Mouse (Mus musculus) embryonic facial prominence, embryonic 13.5 days (tissue): ENCODE results near the gene Nckap5. TPM values are rescaled to one million over a fixed set of nuclear protein-coding genes. Genes with fewer than 3 reads are reported as not detected.
A peak's percentile ranks its signal among the peaks of the same experiment; 100 is the strongest.
"Not testable (repeated sequence)": the region's sequence is repeated elsewhere in the genome, so short reads cannot be mapped to it uniquely, and the experiment has no call there.

ENCODE experiments used
- ATAC-seq: fragments of 200-750 bp; cut with Nextera tagmentation; 2 replicates; pipeline ENCODE4 v1.8.0; 2017; ENCODE audit warnings: low read depth; ENCODE audit not compliant: insufficient number of reproducible peaks, insufficient read depth, low FRiP score, low TSS enrichment
- H3K27ac ChIP-seq: fragments of 300-500 bp; sonication (generic); 2 replicates; pipeline ENCODE4 v1.5.1; 2015; ENCODE audit warnings: moderate library complexity, mild to moderate bottlenecking, inconsistent platforms
- H3K27me3 ChIP-seq: fragments of 300-500 bp; sonication (generic); 2 replicates; pipeline ENCODE4 v1.6.1; 2015; ENCODE audit warnings: mild to moderate bottlenecking, inconsistent platforms
- H3K36me3 ChIP-seq: fragments of 300-500 bp; sonication (generic); 2 replicates; pipeline ENCODE4 v1.6.1; 2015; ENCODE audit warnings: mild to moderate bottlenecking, inconsistent platforms
- H3K4me1 ChIP-seq: fragments of 300-500 bp; sonication (generic); 2 replicates; pipeline ENCODE4 v1.6.1; 2015; ENCODE audit warnings: inconsistent platforms
- H3K4me2 ChIP-seq: fragments of 300-500 bp; sonication (generic); 2 replicates; pipeline ENCODE4 v1.6.1; 2015; ENCODE audit warnings: moderate library complexity, mild to moderate bottlenecking, inconsistent platforms
- H3K4me3 ChIP-seq: fragments of 300-500 bp; sonication (generic); 2 replicates; pipeline ENCODE4 v1.5.1; 2015; ENCODE audit warnings: mild to moderate bottlenecking, inconsistent platforms
- H3K9ac ChIP-seq: fragments of 300-500 bp; sonication (generic); 2 replicates; pipeline ENCODE4 v1.6.1; 2015; ENCODE audit warnings: mild to moderate bottlenecking, inconsistent platforms
- H3K9me3 ChIP-seq: fragments of 300-500 bp; sonication (generic); 2 replicates; pipeline ENCODE4 v1.6.1; 2016; ENCODE audit warnings: inconsistent platforms
- WGBS: fragments of 180-500 bp; shearing (Covaris S2); methylation state at CpG from one replicate; pipeline ENCODE4 v1.1.7; 2015; ENCODE audit warnings: mixed read lengths; 5-methylcytosine and 5-hydroxymethylcytosine counted together
- polyA plus RNA-seq: library from polyadenylated mRNA; unstranded; fragments of >200 nt; fragmentation: Nextera tagmentation; extraction: Ambion mirVana; gene quantifications from 2 replicates; pipeline ENCODE4 v1.2.1, GENCODE M21; 2015

Gene Nckap5
- polyA plus RNA-seq, 1 experiment from 2014 or later = 11.3 TPM

DNA sequence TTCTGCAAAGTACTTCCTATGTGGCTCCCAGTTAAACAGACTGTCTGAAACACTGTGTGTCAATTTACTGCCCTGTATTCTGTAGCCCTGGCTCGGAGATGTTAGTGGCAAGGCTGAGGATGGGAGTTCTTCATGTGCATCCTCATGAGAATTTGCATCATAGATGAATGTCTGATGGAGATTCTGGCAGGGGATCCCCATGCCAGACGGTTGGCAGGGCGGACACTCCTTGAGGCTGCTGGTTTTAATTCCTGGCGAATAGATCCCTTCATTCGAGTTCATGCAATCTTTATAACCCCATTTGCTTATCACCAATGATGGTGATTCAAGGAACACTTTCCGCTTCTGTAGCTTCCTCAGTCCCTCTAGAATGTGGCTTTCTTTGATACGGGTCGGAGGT is 803.1 kb downstream of the Nckap5 start:
- no peaks in the 10 kb centered on the region for H3K4me1 ChIP-seq
- H3K27me3 ChIP-seq = no peaks in the 10 kb centered on the region
- H3K36me3 ChIP-seq = no peaks in the 10 kb centered on the region
- no peaks in the 10 kb centered on the region for H3K9me3 ChIP-seq
- H3K4me3 ChIP-seq = no peak overlapping the region
- ATAC-seq = no peak
- no peak overlapping the region for H3K9ac ChIP-seq
- 89% methylated on average over 8 of the region's 8 CpGs for WGBS
- no peak overlapping the region for H3K27ac ChIP-seq
- no peak overlapping the region for H3K4me2 ChIP-seq

DNA sequence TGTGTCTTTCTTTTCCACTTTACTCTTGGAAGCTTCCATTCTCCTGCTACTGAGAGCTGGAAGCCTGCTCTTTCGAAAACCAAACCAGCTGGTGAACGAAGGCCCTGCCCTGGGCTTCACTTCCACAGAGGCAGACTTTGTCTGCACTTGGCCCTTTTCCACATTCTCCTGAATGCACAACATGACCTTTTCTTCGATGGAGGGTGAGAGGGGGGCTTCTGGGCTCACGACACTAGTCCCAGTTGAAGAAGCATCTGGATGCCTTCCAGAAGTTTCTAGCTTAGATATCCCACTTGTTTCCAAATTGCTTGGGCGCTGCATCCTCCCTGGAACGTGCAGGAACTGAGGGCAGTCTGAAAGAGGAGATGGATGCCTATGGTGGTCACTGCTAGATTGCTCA is 806.1 kb downstream of the Nckap5 start:
- H3K4me3 ChIP-seq = no peak overlapping the region
- no peaks in the 10 kb centered on the region for H3K27me3 ChIP-seq
- no peaks in the 10 kb centered on the region for H3K9me3 ChIP-seq
- no peak for ATAC-seq
- H3K4me1 ChIP-seq = no peaks in the 10 kb centered on the region
- no peak overlapping the region for H3K9ac ChIP-seq
- H3K27ac ChIP-seq = no peak overlapping the region
- no peak overlapping the region for H3K4me2 ChIP-seq
- 69% methylated on average over 6 of the region's 6 CpGs for WGBS
- H3K36me3 ChIP-seq = no peaks in the 10 kb centered on the region

DNA sequence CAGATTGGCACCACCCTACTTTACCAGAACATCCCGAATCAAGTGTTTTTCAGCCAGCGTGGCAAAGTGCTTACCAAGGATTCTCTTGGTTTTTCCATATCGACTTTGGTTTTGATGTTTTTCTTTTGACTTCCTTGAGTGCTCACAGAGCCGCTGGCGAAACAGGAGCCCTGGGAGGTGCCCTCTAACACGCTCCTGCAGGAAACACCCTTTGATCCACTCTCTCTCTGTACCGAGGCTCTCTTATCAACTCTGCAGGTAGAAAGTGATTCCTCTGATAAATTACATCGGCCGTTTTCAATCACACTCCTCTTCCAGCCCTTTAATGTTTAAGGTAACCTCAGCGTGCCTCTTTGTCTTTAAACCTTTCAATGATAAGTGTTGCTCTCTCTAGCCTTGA is 807.6 kb downstream of the Nckap5 start:
- no peaks in the 10 kb centered on the region for H3K36me3 ChIP-seq
- 60% methylated on average over 10 of the region's 10 CpGs for WGBS
- no peaks in the 10 kb centered on the region for H3K27me3 ChIP-seq
- no peak overlapping the region for H3K4me3 ChIP-seq
- H3K4me2 ChIP-seq = no peak overlapping the region
- ATAC-seq = no peak
- no peaks in the 10 kb centered on the region for H3K9me3 ChIP-seq
- no peaks in the 10 kb centered on the region for H3K4me1 ChIP-seq
- H3K27ac ChIP-seq = no peak overlapping the region
- H3K9ac ChIP-seq = no peak overlapping the region

GRCm38 (mm10) chr1:126018654-126019053 is 811.9 kb downstream of the Nckap5 start:
- not testable (repeated sequence) for H3K9me3 ChIP-seq, H3K9ac ChIP-seq, H3K4me1 ChIP-seq, H3K27ac ChIP-seq, H3K27me3 ChIP-seq, ATAC-seq, H3K4me2 ChIP-seq, H3K4me3 ChIP-seq, H3K36me3 ChIP-seq
- 54% methylated on average over 6 of the region's 6 CpGs for WGBS

DNA sequence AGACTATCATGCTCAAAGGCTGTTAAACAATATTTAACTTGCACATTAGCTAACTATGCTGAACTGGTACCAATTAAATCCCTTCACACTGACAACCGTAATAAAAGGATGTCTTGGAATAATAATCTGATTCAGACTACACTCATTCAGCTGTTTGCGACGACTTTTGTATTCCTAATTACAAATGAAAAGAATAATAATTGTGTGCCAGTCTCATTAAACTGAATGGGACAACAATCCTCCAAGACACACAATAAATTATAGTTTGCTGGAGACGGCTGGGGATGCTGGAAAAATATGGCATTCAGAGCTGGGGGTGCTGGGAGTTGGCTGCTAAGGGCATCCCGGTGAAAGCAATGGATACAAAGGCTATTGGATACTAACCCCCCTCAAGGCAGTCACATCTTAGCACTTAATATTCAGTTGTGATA is 818.9 kb downstream of the Nckap5 start:
- Histone ChIP-seq H3K36me3 (no peaks in the 10 kb centered on the region), H3K27ac (no peak overlapping the region), H3K4me3 (no peak overlapping the region), H3K9ac (no peak overlapping the region), H3K9me3 (no peaks in the 10 kb centered on the region), H3K4me2 (no peak overlapping the region), H3K4me1 (no peaks in the 10 kb centered on the region), H3K27me3 (no peaks in the 10 kb centered on the region)
- no peak for ATAC-seq
- WGBS = 75% methylated on average over 5 of the region's 5 CpGs

DNA sequence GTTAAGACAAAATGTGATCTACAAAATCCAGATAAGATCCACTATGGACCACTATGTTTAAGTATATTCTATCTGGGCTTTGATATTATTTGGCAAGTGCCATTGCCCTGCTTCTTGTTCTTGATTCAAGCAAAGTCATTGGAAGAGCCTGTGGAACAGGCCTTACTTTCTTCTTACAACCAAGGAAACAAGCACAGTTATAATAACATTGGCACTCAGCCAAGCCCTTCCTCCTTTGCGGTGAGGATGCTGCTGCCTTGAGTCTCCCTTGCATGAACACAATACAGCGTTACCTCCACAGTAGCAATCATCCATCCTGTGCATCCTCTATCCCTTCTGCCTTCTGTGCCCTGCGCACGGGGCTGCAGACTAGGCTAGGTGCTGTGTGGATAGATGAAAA is 823.0 kb downstream of the Nckap5 start:
- no peak overlapping the region for H3K9ac ChIP-seq
- no peaks in the 10 kb centered on the region for H3K27me3 ChIP-seq
- no peaks in the 10 kb centered on the region for H3K4me1 ChIP-seq
- H3K4me2 ChIP-seq = no peak overlapping the region
- H3K36me3 ChIP-seq = no peaks in the 10 kb centered on the region
- H3K9me3 ChIP-seq = no peaks in the 10 kb centered on the region
- 69% methylated on average over 4 of the region's 4 CpGs for WGBS
- no peak overlapping the region for H3K27ac ChIP-seq
- H3K4me3 ChIP-seq = no peak overlapping the region
- no peak for ATAC-seq

DNA sequence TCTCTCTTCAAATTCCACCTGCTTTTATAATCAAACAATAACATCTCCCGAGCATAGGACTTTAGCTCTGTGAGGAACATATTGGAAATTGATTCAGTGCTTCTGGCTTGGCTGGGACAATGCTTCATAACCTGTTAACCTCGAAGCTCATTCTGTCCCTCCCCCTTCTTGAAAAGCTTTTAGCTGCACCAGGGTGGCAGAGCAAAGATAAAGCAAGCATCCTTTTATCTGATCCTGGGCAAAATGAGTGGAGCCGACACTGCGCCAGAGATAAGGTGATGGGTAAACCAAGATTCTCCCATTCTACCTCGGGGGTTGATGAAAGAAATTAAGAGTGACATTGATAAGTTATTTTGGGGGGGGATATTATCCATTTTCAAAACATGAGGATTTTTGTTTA is 824.9 kb downstream of the Nckap5 start:
- H3K4me1 ChIP-seq = no peaks in the 10 kb centered on the region
- 71% methylated on average over 5 of the region's 5 CpGs for WGBS
- H3K27ac ChIP-seq = no peak overlapping the region
- H3K9ac ChIP-seq = no peak overlapping the region
- no peak overlapping the region for H3K4me3 ChIP-seq
- H3K27me3 ChIP-seq = no peaks in the 10 kb centered on the region
- H3K4me2 ChIP-seq = no peak overlapping the region
- H3K36me3 ChIP-seq = no peaks in the 10 kb centered on the region
- no peak for ATAC-seq
- H3K9me3 ChIP-seq = no peaks in the 10 kb centered on the region

- 24% methylated on average over 3 of the region's 3 CpGs for whole genome bisulfite sequencing
- no peak overlapping the region for H3K4me2 ChIP-seq
- ATAC-seq = peak; percentile 79; the same call in 1 of the 2 replicates
- no peaks in the 10 kb centered on the region for H3K27me3 ChIP-seq
- no peaks in the 10 kb centered on the region for H3K9me3 ChIP-seq
- H3K9ac ChIP-seq = no peak overlapping the region
- H3K4me1 ChIP-seq = peaks cover 12% of the 10 kb centered on the region
- H3K4me3 ChIP-seq = no peak overlapping the region
- H3K27ac ChIP-seq = peak overlapping the region; percentile 33; the same call in 1 of the 2 replicates
- no peaks in the 10 kb centered on the region for H3K36me3 ChIP-seq
Observed at GRCm38 (mm10) chr1:125996540-125996939, 834.1 kb downstream of the Nckap5 start.

GRCm38 (mm10) chr1:125987803-125988202 is 842.8 kb downstream of the Nckap5 start:
- H3K9me3 ChIP-seq = no peaks in the 10 kb centered on the region
- 72% methylated on average over 3 of the region's 3 CpGs for WGBS
- no peaks in the 10 kb centered on the region for H3K27me3 ChIP-seq
- H3K27ac ChIP-seq = no peak overlapping the region
- H3K9ac ChIP-seq = no peak overlapping the region
- H3K4me2 ChIP-seq = no peak overlapping the region
- peaks cover 5% of the 10 kb centered on the region; the same call in 1 of the 2 replicates for H3K4me1 ChIP-seq
- H3K4me3 ChIP-seq = no peak overlapping the region
- ATAC-seq = no peak
- no peaks in the 10 kb centered on the region for H3K36me3 ChIP-seq

DNA sequence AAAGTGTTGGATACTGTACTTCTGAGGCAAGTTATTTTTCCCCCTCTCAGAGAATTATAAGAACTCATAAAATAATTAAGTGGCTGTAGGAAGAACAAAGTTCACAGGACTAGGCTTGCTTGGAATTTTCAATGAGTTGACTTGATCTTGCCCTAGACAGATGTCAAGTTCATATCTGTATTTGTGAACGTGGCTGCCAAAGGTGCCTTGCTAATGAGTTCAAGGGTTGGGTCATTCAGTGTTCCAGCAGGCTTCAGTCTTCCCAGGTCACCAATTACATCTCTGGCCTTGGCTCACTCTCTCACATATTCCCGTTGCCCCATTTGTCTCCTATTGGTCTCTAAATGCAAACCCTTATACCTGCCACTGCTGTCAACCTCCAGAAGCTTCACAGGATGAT is 846.0 kb downstream of the Nckap5 start:
- Histone ChIP-seq H3K27me3 (no peaks in the 10 kb centered on the region), H3K4me2 (no peak overlapping the region), H3K27ac (no peak overlapping the region), H3K9ac (no peak overlapping the region), H3K36me3 (no peaks in the 10 kb centered on the region), H3K4me3 (no peak overlapping the region), H3K9me3 (no peaks in the 10 kb centered on the region), H3K4me1 (peaks cover 5% of the 10 kb centered on the region; the same call in 1 of the 2 replicates)
- ATAC-seq = no peak
- WGBS = 62% methylated on average over 2 of the region's 2 CpGs

- H3K9me3 ChIP-seq = no peaks in the 10 kb centered on the region
- no peak overlapping the region for H3K4me3 ChIP-seq
- H3K36me3 ChIP-seq = no peaks in the 10 kb centered on the region
- no peaks in the 10 kb centered on the region for H3K4me1 ChIP-seq
- WGBS = 95% methylated on average over 3 of the region's 3 CpGs
- H3K9ac ChIP-seq = no peak overlapping the region
- no peak overlapping the region for H3K27ac ChIP-seq
- ATAC-seq = no peak
- no peaks in the 10 kb centered on the region for H3K27me3 ChIP-seq
- H3K4me2 ChIP-seq = no peak overlapping the region
Observed at GRCm38 (mm10) chr1:125974649-125975048, 856.0 kb downstream of the Nckap5 start.

DNA sequence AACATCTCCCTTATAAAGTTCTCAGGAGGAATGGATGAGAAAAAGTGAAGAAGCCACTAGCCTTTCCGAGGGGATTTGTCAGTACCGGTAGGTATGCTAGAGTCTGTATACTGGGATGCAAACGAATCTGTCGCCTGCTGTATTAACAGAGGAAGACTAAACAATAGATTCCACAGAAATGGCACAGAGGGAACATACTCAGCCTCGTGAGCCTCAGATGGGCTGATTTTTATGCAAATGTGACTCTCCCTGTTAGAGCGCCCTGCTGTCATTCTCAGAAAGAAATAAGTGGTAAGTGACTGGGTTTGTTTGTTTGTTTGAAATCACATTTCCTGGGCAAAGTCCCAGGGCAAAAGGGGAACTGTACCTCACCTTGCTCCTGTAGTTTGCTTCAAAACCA is 858.7 kb downstream of the Nckap5 start:
- H3K27ac ChIP-seq = no peak overlapping the region
- no peak overlapping the region for H3K4me2 ChIP-seq
- no peak overlapping the region for H3K4me3 ChIP-seq
- WGBS = 65% methylated on average over 6 of the region's 6 CpGs
- no peak overlapping the region for H3K9ac ChIP-seq
- ATAC-seq = no peak
- no peaks in the 10 kb centered on the region for H3K4me1 ChIP-seq
- H3K27me3 ChIP-seq = no peaks in the 10 kb centered on the region
- no peaks in the 10 kb centered on the region for H3K36me3 ChIP-seq
- no peaks in the 10 kb centered on the region for H3K9me3 ChIP-seq

DNA sequence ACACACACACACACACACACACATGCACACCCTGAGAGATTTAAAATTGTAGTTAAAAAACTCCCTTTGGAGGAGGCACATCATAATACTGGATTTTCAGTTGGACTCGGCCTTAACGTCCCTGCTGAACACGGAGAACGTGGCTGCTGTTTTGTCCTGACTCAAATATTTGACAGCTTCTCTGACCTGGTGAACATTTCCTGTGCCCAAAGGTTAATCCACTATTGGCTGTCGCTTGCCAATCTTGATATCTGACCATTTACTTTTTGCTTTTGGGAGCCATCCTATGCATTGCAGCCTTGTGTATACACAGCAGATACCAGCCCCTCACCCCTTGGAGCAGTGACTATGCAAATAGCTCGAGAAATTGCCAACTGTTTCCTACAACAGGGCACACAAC is 862.9 kb downstream of the Nckap5 start:
- no peak for ATAC-seq
- H3K4me1 ChIP-seq = 0 out of 2 replicates have a peak, but pooled peaks cover 5% of the 10 kb centered on the region
- no peak overlapping the region for H3K4me3 ChIP-seq
- 69% methylated on average over 6 of the region's 6 CpGs for WGBS
- H3K36me3 ChIP-seq = no peaks in the 10 kb centered on the region
- no peaks in the 10 kb centered on the region for H3K9me3 ChIP-seq
- no peaks in the 10 kb centered on the region for H3K27me3 ChIP-seq
- no peak overlapping the region for H3K9ac ChIP-seq
- H3K27ac ChIP-seq = no peak overlapping the region
- no peak overlapping the region for H3K4me2 ChIP-seq
